Comparison of ENCODE assay signal across 13 mouse cellular contexts in genomic region chr6:86864358-86864757, GRCm38 (mm10).
"Had no signal": no experiment of that assay in that cellular context is flagged by ENCODE, and none has a peak within 500 bp of the region (broad histone marks: within the 10 kb centered on the region; RNA-seq: fewer than 3 reads in every experiment).

No protein-coding gene starts in this region.

- ATAC-seq: liver, postnatal 0 days had no signal

- H3K4me1 ChIP-seq: limb, embryonic 15.5 days; lung, embryonic 15.5 days had no signal

- DNase-seq: kidney, postnatal 25 days; left cerebral cortex, postnatal 4 days; liver, postnatal 0 days; lung, postnatal 10 days; lung, postnatal 4 days; midbrain, embryonic 14.5 days; thymus, adult 18-20 months; thymus, postnatal 36 days had no signal

- H3K4me3 ChIP-seq: limb, embryonic 12.5 days; limb, embryonic 15.5 days; lung, embryonic 15.5 days had no signal

- H3K27ac ChIP-seq: kidney, postnatal 0 days; limb, embryonic 12.5 days; limb, embryonic 15.5 days; liver, embryonic 14.5 days; lung, embryonic 15.5 days had no signal
